Mouse (Mus musculus) G1E (cell line): ENCODE data around the gene Cox10.

Experiments used
- CTCF ChIP-seq: IDR thresholded peaks from 2 replicates; pipeline ENCODE4 v1.5.1; 2012; ENCODE audit warnings: low read depth, low read length, inconsistent platforms, mixed read lengths
- GATA1 ChIP-seq: IDR thresholded peaks from 2 replicates; pipeline ENCODE4 v1.6.1; 2012; ENCODE audit warnings: borderline replicate concordance, low read length, inconsistent platforms, mixed read lengths
- GATA2 ChIP-seq: IDR thresholded peaks from 2 replicates; pipeline ENCODE4 v1.6.1; 2012; ENCODE audit warnings: low read depth, low read length, inconsistent platforms, borderline replicate concordance
- POLR2AphosphoS5 ChIP-seq: IDR thresholded peaks from 2 replicates; pipeline ENCODE4 v1.6.1; 2012; ENCODE audit warnings: low read depth, low read length, inconsistent platforms; ENCODE audit not compliant: insufficient replicate concordance
- TAL1 ChIP-seq: conservative IDR thresholded peaks from 2 replicates; pipeline ENCODE4 v1.6.1; 2012; ENCODE audit warnings: low read depth, low read length, inconsistent platforms, mixed read lengths

DNA sequence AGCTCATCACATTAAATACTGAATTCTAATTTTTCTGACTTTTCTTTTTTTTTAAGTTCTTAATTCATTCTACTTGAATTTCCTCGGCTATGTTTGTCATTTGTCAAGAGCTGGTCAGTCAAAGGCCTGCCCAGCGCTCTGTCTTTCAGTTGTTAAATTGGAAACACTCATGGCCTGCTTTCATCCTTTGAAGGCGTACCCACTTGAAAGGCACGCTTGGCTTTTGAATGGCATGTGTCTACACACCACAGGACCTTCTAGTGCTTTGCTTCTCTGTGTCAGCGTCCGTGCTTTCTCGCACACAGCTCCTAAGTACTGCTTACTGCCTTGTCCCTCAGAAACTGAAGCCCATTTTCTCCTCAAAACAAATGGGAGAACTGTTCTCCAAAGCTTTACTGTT, 38.0 kb downstream of the Cox10 start:
- TF ChIP-seq POLR2AphosphoS5 (no peak), CTCF (no peak), GATA1 (no peak), TAL1 (no peak), GATA2 (no peak)
